Mouse (Mus musculus) cerebellum, adult 2 months (tissue): ENCODE measurements around the gene Cop1.

Experiments
- CTCF ChIP-seq: fragments of 200-500 bp; IDR thresholded peaks from 2 replicates; pipeline ENCODE4 v1.5.1; 2011; ENCODE audit warnings: low read depth, mild to moderate bottlenecking, control low read depth, low read length, moderate library complexity, borderline replicate concordance; ENCODE audit not compliant: insufficient read depth
- POLR2A ChIP-seq: fragments of 200-500 bp; IDR thresholded peaks from 2 replicates; pipeline ENCODE4 v1.6.1; 2011; ENCODE audit warnings: low read length, control low read depth, borderline replicate concordance; ENCODE audit not compliant: insufficient read depth

- TF ChIP-seq POLR2A, result no peak
- no peak for TF ChIP-seq CTCF
Measured at GRCm38 (mm10) chr1:159217437-159217836, 14.7 kb upstream of the Cop1 start.
